Mouse (Mus musculus) bone marrow, adult 2 months (tissue): ENCODE data around the gene 9030025P20Rik.

Experiments used
- CTCF ChIP-seq: fragments of 200-500 bp; IDR thresholded peaks from 2 replicates; pipeline ENCODE4 v1.5.1; 2011; ENCODE audit warnings: low read length, control low read depth; ENCODE audit not compliant: control insufficient read depth, insufficient read depth
- POLR2A ChIP-seq: fragments of 200-500 bp; IDR thresholded peaks from 2 replicates; pipeline ENCODE4 v1.6.1; 2011; ENCODE audit warnings: low read depth, mild to moderate bottlenecking, control low read depth, low read length, borderline replicate concordance; ENCODE audit not compliant: control insufficient read depth

DNA sequence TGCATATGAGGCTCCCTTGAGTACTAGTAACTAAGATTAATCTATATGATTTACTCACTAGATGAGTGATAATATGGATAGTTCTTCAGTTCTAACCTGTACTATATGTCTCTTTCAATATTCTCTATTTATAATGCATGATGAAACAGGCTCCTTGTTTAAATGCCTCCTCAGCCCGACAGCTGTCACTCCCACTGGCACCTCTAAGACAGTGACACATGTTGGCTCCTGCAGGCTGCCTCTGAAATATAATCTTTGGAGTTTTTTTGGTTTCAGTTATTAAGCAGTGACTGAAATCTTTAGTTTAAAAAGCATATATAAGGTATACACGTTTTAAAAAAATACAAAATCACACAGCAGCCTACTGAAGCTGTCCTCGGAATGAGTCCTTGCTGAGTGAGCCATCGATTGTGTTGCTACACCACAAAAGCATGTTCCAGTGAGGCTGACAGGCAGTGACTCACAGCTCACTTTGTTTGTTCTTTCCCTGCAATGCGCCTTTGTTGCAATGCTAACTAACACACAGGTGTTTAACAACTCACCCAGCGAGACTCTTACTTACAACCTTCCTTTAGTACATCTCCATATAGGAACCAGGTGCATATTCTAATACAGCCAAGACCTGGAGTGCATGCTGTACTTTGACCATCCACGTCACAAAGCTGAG lies 29.0 kb upstream of the 9030025P20Rik start:
- TF ChIP-seq CTCF: no peak
- no peak for TF ChIP-seq POLR2A
